Mouse (Mus musculus) olfactory bulb, adult 2 months (tissue): ENCODE measurements around the gene Gdi2.

Source experiments
- CTCF ChIP-seq: fragments of 200-500 bp; IDR thresholded peaks from 2 replicates; pipeline ENCODE4 v1.5.1; 2012; ENCODE audit warnings: low read depth, mild to moderate bottlenecking, low read length, moderate library complexity; ENCODE audit not compliant: insufficient read depth
- POLR2A ChIP-seq: fragments of 200-500 bp; IDR thresholded peaks from 2 replicates; pipeline ENCODE4 v1.6.1; 2012; ENCODE audit warnings: mild to moderate bottlenecking, low read depth, low read length, moderate library complexity; ENCODE audit not compliant: insufficient read depth

GRCm38 (mm10) chr13:3523946-3524345, 13.9 kb upstream of the Gdi2 start:
- TF ChIP-seq CTCF = no peak
- TF ChIP-seq POLR2A = no peak
